Mouse (Mus musculus) hindbrain, embryonic 10.5 days (tissue): ENCODE data around the gene Hebp1. TPM values are rescaled to one million over a fixed set of nuclear protein-coding genes. Genes with fewer than 3 reads are reported as not detected.

ENCODE experiments used
- DNase-seq: peaks from one replicate; pipeline ENCODE4 v3.0.0-alpha.2; 2017; ENCODE audit warnings: low spot score
- H3K27ac ChIP-seq: fragments of 300-500 bp; sonication (generic); 2 replicates; pipeline ENCODE4 v1.5.1; 2016; ENCODE audit warnings: mild to moderate bottlenecking, moderate library complexity
- H3K27me3 ChIP-seq: fragments of 300-500 bp; sonication (generic); 2 replicates; pipeline ENCODE4 v1.6.1; 2016; ENCODE audit warnings: mild to moderate bottlenecking; ENCODE audit not compliant: poor library complexity, insufficient read depth, severe bottlenecking
- H3K36me3 ChIP-seq: fragments of 300-500 bp; sonication (generic); 2 replicates; pipeline ENCODE4 v1.6.1; 2016; ENCODE audit warnings: mild to moderate bottlenecking, moderate library complexity
- H3K4me1 ChIP-seq: fragments of 300-500 bp; sonication (generic); replicated peaks from 2 replicates; pipeline ENCODE4 v1.6.1; 2016; ENCODE audit warnings: mild to moderate bottlenecking
- H3K4me3 ChIP-seq: fragments of 300-500 bp; sonication (generic); 2 replicates; pipeline ENCODE4 v1.5.1; 2016; ENCODE audit warnings: mild to moderate bottlenecking, moderate library complexity
- H3K9me3 ChIP-seq: fragments of 300-500 bp; sonication (generic); 2 replicates; pipeline ENCODE4 v1.6.1; 2016; ENCODE audit warnings: mild to moderate bottlenecking, moderate library complexity
- WGBS: fragments of 180-500 bp; shearing (Covaris S2); methylation state at CpG from one replicate; pipeline ENCODE4 v1.1.7; 2016; 5-methylcytosine and 5-hydroxymethylcytosine counted together
- polyA plus RNA-seq: library from polyadenylated mRNA; unstranded; fragments of >200 nt; fragmentation: Nextera tagmentation; extraction: Ambion mirVana; gene quantifications from 2 replicates; pipeline ENCODE4 v1.2.1, GENCODE M21; 2016

Hebp1 gene
- polyA plus RNA-seq, 1 experiment from 2014 or later = 9.0 TPM

DNA sequence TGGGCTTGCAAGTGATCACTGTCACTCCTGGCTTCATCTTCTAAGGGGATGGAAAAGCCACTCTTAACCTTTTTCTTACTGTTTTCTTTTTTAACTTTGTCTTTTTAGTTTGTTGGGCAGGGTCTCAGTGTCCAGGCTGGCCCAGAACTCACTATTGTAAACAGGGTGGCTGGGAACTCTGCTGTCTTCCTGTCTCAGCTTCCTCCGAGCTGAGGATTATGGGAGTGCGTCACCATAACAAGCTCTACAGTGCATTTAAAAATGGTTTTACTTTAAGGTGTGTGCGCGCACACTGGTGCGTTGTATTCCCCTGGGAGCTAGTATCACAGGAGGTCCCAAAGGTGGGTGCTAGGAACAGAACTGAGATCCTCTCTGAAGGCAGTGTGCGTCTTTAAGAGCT lies 29.4 kb downstream of the Hebp1 start:
- Histone ChIP-seq H3K27ac (peak overlapping the region; percentile 89), H3K27me3 (peaks cover 12% of the 10 kb centered on the region), H3K4me3 (peak overlapping the region; percentile 68), H3K9me3 (no peaks in the 10 kb centered on the region), H3K36me3 (no peaks in the 10 kb centered on the region), H3K4me1 (peaks cover 14% of the 10 kb centered on the region)
- WGBS = 79% methylated on average over 6 of the region's 6 CpGs
- DNase-seq = no peak

DNA sequence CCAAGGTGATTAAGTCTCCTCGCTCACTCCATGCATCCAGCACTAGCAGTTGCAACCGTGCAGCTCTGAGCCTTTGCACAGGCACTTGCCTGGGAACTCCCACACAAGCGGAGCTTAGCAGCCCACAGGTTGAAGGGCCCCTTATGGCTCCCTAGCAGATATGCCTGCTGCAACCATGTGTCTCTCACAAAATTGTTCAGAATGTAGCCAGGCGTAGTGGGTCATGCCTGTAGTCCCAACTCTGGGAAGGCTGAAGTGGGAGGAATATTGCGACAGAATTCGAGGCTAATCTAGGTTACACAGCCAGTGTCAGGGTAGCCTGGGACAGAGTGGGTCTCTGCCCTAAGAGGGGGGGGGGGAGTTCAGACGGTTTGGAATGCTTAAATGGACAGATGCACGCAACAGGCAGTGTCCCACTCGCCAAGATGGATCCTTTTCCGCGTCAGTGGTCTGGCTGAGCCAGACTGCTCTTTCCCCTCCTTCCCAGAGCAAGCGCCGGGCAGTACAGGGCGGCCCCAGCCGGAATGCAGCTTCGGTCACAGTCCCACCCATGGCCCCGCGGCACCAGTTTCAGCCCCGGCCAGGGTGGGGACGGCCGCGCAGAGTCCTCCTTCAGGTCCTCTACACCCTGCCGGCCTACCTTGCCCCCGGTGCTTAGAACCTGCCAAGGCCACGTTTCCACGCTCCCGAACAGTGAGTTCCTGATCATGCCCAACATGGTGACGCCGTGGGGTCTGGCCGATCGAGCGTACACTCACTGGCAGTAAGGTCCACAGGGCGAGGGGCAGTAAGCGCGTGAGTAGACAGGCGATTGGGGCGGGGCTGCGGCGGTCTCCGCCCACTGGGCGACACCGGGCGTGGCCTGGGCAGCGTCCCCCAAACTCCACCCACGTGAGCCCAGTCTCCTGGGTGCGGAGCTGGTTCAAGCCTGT lies 30.2 kb downstream of the Hebp1 start:
- Histone ChIP-seq H3K36me3 (no peaks in the 10 kb centered on the region), H3K4me1 (peaks cover 20% of the 10 kb centered on the region), H3K9me3 (no peaks in the 10 kb centered on the region), H3K27me3 (peaks cover 12% of the 10 kb centered on the region), H3K4me3 (peak overlapping the region; percentile 68), H3K27ac (peak overlapping the region; percentile 89)
- peak; percentile 87 for DNase-seq
- WGBS = 3% methylated on average over 46 of the region's 46 CpGs

DNA sequence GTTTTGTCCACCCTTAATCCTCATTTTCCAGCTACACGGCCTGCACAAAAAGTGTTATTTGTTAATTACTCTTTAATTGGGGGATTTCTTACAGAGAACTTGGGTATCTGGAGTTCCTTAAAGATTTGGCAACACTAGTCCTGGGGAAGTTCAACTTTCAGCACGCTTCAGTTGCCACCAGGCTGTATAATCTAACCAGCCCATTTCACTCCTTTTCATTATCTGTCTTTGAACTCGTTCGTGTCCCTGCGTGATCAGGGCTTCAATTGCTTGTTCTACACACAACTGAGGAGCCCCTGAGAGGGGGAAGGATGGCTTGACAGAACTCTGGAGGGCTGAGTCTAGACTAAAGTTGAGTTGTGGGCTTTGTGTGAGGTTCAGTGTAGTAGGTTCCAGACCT lies 31.1 kb downstream of the Hebp1 start:
- Histone ChIP-seq H3K27me3 (peaks cover 12% of the 10 kb centered on the region), H3K4me1 (peaks cover 20% of the 10 kb centered on the region), H3K36me3 (no peaks in the 10 kb centered on the region), H3K9me3 (no peaks in the 10 kb centered on the region), H3K27ac (no peak overlapping the region), H3K4me3 (peak overlapping the region; percentile 68; the same call in 1 of the 2 replicates)
- no peak for DNase-seq
- 61% methylated on average over 5 of the region's 5 CpGs for WGBS

DNA sequence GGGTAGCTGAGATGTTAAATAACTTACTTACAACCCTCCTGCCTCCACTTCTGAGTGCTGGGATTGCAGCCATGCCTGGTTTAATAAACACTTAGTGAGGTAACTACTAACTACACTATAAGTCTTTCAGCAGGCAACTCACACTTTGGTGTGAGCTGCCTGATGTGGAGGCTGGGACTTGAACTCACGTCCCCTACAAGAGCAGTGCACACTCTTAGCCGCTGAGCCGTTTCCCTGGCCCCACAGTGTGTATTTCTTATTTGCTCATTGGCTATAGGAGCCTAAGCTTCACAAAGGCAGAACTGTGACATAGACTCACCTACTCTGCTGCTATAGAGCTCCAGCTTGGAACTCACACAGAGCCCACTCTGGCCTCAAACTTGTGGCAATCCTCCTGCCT lies 31.6 kb downstream of the Hebp1 start:
- H3K36me3 ChIP-seq = no peaks in the 10 kb centered on the region
- no peaks in the 10 kb centered on the region for H3K9me3 ChIP-seq
- H3K27me3 ChIP-seq = peaks cover 12% of the 10 kb centered on the region
- no peak overlapping the region for H3K27ac ChIP-seq
- H3K4me1 ChIP-seq = peaks cover 20% of the 10 kb centered on the region
- no peak for DNase-seq
- WGBS = 90% methylated on average over 3 of the region's 3 CpGs
- no peak overlapping the region for H3K4me3 ChIP-seq

DNA sequence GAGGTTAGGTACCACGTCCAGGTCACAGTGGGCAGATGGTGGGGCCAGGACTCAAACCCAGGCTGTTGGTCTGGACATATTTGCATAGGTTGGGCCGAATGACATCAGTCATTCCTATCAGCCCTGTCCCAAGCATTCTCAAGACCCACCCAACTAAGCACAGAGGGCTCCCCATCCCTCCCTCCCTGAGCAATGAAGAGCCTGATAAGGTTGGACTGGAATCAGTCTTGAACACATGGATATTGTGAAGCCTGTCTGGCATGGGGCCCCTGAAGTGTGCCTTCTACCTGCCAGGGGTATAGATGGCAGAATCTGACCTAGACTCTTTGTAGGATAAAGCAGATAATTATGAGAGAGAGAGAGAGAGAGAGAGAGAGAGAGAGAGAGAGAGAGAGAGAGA lies 32.1 kb downstream of the Hebp1 start:
- H3K4me3 ChIP-seq = no peak overlapping the region
- peaks cover 12% of the 10 kb centered on the region for H3K27me3 ChIP-seq
- no peak for DNase-seq
- WGBS = 77% methylated on average over 2 of the region's 2 CpGs
- H3K4me1 ChIP-seq = peaks cover 20% of the 10 kb centered on the region
- no peak overlapping the region for H3K27ac ChIP-seq
- no peaks in the 10 kb centered on the region for H3K36me3 ChIP-seq
- H3K9me3 ChIP-seq = no peaks in the 10 kb centered on the region

DNA sequence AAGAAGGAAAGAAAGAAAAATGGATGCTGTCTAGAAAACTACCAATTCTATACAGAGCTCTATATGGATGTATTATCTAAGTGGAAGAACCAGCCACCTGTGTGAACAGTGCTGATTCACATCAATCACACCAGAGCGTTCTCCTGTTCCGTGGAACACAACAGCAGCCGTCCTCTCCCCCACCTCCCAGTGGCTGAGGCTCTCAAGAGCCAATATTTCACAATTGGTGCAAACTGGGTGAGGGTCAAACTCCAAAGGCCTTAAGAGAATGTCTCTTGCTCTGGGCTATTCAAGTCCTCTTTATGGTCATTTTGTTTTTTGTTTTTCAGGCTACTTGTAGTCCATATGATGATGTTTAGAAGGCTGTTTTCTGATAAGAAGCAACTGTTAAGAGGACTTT lies 32.6 kb downstream of the Hebp1 start:
- H3K4me3 ChIP-seq = no peak overlapping the region
- DNase-seq = no peak
- H3K36me3 ChIP-seq = no peaks in the 10 kb centered on the region
- no peak overlapping the region for H3K27ac ChIP-seq
- WGBS = 80% methylated on average over 3 of the region's 3 CpGs
- H3K9me3 ChIP-seq = no peaks in the 10 kb centered on the region
- H3K27me3 ChIP-seq = peaks cover 12% of the 10 kb centered on the region
- H3K4me1 ChIP-seq = peaks cover 20% of the 10 kb centered on the region

DNA sequence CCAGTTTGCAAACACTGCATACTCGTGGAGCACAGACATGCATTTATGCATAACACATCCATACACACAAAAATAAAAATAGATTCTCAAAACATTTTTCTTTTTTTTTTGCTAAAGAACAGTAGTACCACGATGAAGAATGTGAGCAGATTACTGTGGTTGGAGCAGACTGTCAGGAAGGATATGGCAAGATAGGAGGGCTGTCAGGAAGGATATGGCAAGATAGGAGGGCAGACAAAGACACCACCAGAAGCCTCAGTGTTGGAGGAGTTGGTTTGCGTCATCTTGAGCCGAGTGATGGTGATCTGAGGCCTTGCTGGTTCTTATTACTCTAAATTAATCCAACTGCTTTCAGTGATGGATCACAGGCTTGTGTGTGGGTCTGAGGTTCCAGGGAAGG lies 35.0 kb downstream of the Hebp1 start:
- WGBS = 87% methylated on average over 4 of the region's 4 CpGs
- H3K27ac ChIP-seq = 0 out of 2 replicates have a peak overlapping the region, but pooled peaks have one; percentile 16
- peaks cover 16% of the 10 kb centered on the region for H3K4me1 ChIP-seq
- H3K27me3 ChIP-seq = peaks cover 12% of the 10 kb centered on the region
- H3K9me3 ChIP-seq = no peaks in the 10 kb centered on the region
- no peak for DNase-seq
- H3K36me3 ChIP-seq = no peaks in the 10 kb centered on the region
- no peak overlapping the region for H3K4me3 ChIP-seq

DNA sequence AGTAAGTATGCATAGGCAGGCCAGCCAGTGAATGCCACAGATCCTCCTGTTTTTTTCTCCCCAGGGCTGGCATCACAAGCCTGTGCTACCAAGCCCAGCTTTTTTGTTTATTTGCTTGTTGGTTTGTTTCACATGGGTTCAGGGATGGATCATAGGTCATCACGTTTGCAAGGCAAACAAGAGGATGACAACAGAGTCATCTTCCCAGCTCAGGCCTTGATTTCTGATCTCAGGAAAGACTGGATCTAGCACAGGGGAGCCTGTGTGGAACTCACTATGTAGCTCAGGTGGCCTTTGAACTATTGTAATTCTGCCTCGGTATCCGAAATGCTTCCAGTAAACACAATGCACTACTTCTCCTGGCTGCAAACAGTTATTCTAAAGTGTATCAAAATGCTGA lies 35.5 kb downstream of the Hebp1 start:
- H3K4me1 ChIP-seq = peaks cover 10% of the 10 kb centered on the region

DNA sequence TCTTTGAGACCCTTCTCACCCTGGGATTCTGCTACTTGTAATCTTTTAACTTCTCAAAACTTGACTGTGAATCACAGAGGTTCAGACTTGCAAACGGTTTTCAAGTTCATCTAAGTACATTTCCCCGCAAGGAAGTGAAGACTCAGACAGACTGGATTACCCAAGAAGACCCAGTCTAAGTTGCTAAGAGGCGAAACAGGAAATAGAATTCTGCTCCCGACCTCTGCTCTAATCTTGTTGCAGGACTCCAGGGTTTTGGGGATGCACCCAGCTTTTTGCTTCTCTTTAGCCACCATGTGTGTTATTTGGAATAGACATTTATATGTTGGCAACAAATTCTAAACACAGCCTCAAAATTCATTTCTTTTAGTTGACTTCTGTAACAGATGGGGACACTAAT lies 36.5 kb downstream of the Hebp1 start:
- peaks cover 6% of the 10 kb centered on the region for H3K27me3 ChIP-seq
- H3K9me3 ChIP-seq = no peaks in the 10 kb centered on the region
- H3K4me1 ChIP-seq = peaks cover 9% of the 10 kb centered on the region; the same call in 1 of the 2 replicates
- 81% methylated on average over 4 of the region's 4 CpGs for WGBS
- no peaks in the 10 kb centered on the region for H3K36me3 ChIP-seq
- no peak overlapping the region for H3K27ac ChIP-seq
- no peak overlapping the region for H3K4me3 ChIP-seq
- no peak for DNase-seq

More for the DNA sequence above, 35.5 kb downstream of the Hebp1 start:
- 90% methylated on average over 3 of the region's 3 CpGs for WGBS
- Histone ChIP-seq H3K27me3 (peaks cover 12% of the 10 kb centered on the region), H3K4me3 (no peak overlapping the region), H3K36me3 (no peaks in the 10 kb centered on the region), H3K27ac (no peak overlapping the region), H3K9me3 (no peaks in the 10 kb centered on the region)
- no peak for DNase-seq

DNA sequence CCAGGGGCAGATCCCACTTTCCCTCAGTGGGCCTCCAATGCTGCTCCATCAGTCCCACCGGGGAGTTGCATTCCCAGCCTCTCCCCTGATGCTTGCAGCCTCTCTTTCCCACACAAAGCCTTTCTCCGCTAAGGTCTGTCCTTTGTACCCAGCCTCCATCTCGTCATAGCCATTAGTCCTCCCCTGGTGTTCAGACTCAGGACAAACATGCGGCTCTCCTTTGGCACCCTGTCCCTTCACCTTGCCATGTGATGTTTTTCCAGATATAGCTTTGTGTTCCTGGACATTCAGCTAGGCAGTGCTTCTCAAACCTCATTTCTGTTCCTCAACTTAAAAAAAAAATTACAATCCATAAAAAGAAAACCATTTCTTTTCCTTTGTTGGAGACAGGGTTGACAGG lies 39.3 kb downstream of the Hebp1 start:
- Histone ChIP-seq H3K4me3 (no peak overlapping the region), H3K27ac (no peak overlapping the region), H3K9me3 (no peaks in the 10 kb centered on the region), H3K27me3 (0 out of 2 replicates have a peak, but pooled peaks cover 2% of the 10 kb centered on the region), H3K4me1 (peaks cover 9% of the 10 kb centered on the region; the same call in 1 of the 2 replicates), H3K36me3 (no peaks in the 10 kb centered on the region)
- no peak for DNase-seq
- WGBS = 47% methylated on average over 4 of the region's 4 CpGs

DNA sequence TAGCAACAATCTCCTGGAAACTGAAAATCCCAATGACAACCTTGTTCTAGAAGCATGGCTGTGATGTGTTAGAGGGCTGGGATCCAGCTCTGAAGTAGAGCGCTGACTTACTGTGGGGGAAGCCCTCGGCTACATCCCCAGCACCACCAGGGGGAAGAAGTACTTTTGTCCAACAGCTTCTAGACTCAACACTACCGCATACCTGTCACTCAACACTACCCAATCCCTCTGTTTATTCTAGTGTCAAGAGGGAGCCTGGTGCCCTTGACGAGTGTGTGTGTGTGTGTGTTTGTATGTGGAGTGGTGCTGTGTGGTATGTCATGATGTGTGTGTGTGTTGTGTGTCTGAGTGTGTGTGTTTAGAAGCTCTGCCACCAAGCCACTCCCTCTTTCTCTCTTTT lies 40.3 kb downstream of the Hebp1 start:
- H3K36me3 ChIP-seq = no peaks in the 10 kb centered on the region
- 70% methylated on average over 4 of the region's 4 CpGs for WGBS
- no peak for DNase-seq

DNA sequence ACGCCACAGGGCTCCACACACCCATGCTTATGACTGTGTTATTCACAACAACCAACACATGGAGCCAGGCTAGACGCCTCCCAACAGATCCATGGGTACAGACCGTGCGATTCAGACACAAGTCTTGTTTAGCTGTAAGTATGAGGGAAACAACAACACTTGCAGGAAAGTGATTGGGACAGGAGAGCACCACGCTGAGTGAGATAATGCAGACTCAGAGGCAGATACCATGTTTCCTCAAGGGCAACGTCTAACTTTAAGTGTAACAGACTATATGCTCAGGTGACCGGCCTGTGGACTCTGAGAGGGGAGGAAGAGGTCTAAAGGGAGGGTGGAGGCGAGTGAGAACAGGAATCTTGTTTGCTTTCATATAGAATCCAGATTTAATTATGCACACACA lies 41.2 kb downstream of the Hebp1 start:
- H3K27me3 ChIP-seq = 0 out of 2 replicates have a peak, but pooled peaks cover 2% of the 10 kb centered on the region
- H3K4me1 ChIP-seq = 0 out of 2 replicates have a peak, but pooled peaks cover 3% of the 10 kb centered on the region
- no peaks in the 10 kb centered on the region for H3K9me3 ChIP-seq
- 82% methylated on average over 8 of the region's 8 CpGs for WGBS
- no peak for DNase-seq
- H3K36me3 ChIP-seq = no peaks in the 10 kb centered on the region
- H3K4me3 ChIP-seq = no peak overlapping the region
- no peak overlapping the region for H3K27ac ChIP-seq

More for the DNA sequence above, 40.3 kb downstream of the Hebp1 start:
- Histone ChIP-seq H3K9me3 (no peaks in the 10 kb centered on the region), H3K4me3 (no peak overlapping the region), H3K4me1 (0 out of 2 replicates have a peak, but pooled peaks cover 3% of the 10 kb centered on the region), H3K27ac (no peak overlapping the region), H3K27me3 (0 out of 2 replicates have a peak, but pooled peaks cover 2% of the 10 kb centered on the region)

DNA sequence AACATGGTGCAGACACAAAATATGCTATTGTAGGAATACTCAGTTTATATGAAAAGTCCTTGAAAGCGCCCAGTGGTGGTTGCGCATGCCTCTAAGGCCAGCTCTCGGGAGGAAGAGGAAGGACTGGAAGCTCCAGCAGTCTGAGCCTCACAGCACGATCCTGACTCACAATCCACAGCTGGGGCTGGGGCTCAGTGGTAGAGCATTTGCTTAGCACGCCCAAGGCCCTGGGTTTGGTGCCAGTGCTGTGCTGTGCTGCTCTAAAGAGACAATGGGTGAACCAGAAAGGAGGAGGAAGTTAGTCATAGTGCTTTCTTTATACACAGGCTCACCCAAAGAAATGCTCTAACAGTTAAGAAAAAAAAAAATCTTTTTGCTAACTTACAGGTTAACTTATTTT lies 44.1 kb downstream of the Hebp1 start:
- Histone ChIP-seq H3K9me3 (no peaks in the 10 kb centered on the region), H3K4me3 (no peak overlapping the region), H3K4me1 (0 out of 2 replicates have a peak, but pooled peaks cover 3% of the 10 kb centered on the region), H3K36me3 (no peaks in the 10 kb centered on the region), H3K27ac (no peak overlapping the region), H3K27me3 (0 out of 2 replicates have a peak, but pooled peaks cover 2% of the 10 kb centered on the region)
- WGBS = 90% methylated on average over 5 of the region's 5 CpGs
- no peak for DNase-seq
